Mouse (Mus musculus) stomach, embryonic 16.5 days (tissue): Measurements from ENCODE around the gene Ttc41. TPM values are rescaled to one million over a fixed set of nuclear protein-coding genes. Genes with fewer than 3 reads are reported as not detected.

Experiments used
- ATAC-seq: fragments of 200-750 bp; cut with Nextera tagmentation; 2 replicates; pipeline ENCODE4 v1.8.0; 2017; ENCODE audit warnings: moderate number of reproducible peaks, moderate TSS enrichment; ENCODE audit not compliant: insufficient read depth, low FRiP score
- H3K27ac ChIP-seq: fragments of 300-500 bp; sonication (generic); 2 replicates; pipeline ENCODE4 v1.5.1; 2014; ENCODE audit warnings: low read length
- H3K27me3 ChIP-seq: fragments of 300-500 bp; sonication (generic); 2 replicates; pipeline ENCODE4 v1.6.1; 2014; ENCODE audit warnings: low read length, control low read depth, mixed read lengths; ENCODE audit not compliant: control insufficient read depth, insufficient read depth
- H3K36me3 ChIP-seq: fragments of 300-500 bp; sonication (generic); 2 replicates; pipeline ENCODE4 v1.6.1; 2014; ENCODE audit warnings: low read length; ENCODE audit not compliant: control insufficient read depth, insufficient read depth
- H3K4me1 ChIP-seq: fragments of 300-500 bp; sonication (generic); 2 replicates; pipeline ENCODE4 v1.6.1; 2014; ENCODE audit warnings: low read length, control low read depth, mixed read lengths; ENCODE audit not compliant: control insufficient read depth, insufficient read depth
- H3K4me2 ChIP-seq: fragments of 300-500 bp; sonication (generic); 2 replicates; pipeline ENCODE4 v1.6.1; 2014; ENCODE audit warnings: low read depth, low read length, mixed read lengths
- H3K4me3 ChIP-seq: fragments of 300-500 bp; sonication (generic); replicated peaks from 2 replicates; pipeline ENCODE4 v1.5.1; 2014; ENCODE audit warnings: mild to moderate bottlenecking, low read length
- H3K9ac ChIP-seq: fragments of 300-500 bp; sonication (generic); 2 replicates; pipeline ENCODE4 v1.6.1; 2014; ENCODE audit warnings: low read length
- H3K9me3 ChIP-seq: fragments of 300-500 bp; sonication (generic); replicated peaks from 2 replicates; pipeline ENCODE4 v1.6.1; 2016; ENCODE audit warnings: low read length, control low read depth; ENCODE audit not compliant: control insufficient read depth
- WGBS: fragments of 180-500 bp; shearing (Covaris S2); extraction: QIAGEN DNeasy Blood & Tissue Kit; methylation state at CpG from one replicate; pipeline ENCODE4 v1.1.7; 2014; 5-methylcytosine and 5-hydroxymethylcytosine counted together
- polyA plus RNA-seq: library from polyadenylated mRNA; unstranded; fragments of >200 nt; fragmentation: Nextera tagmentation; extraction: Ambion mirVana; gene quantifications from 2 replicates; pipeline ENCODE4 v1.2.1, GENCODE M21; 2015

Ttc41 gene
- polyA plus RNA-seq, 1 experiment from 2014 or later = 0.79 TPM

- Histone ChIP-seq H3K9ac (peak overlapping the region; percentile 83), H3K9me3 (no peaks in the 10 kb centered on the region), H3K4me2 (peak overlapping the region; percentile 74), H3K36me3 (no peaks in the 10 kb centered on the region), H3K4me3 (peak overlapping the region; percentile 69), H3K27ac (peak overlapping the region; percentile 78), H3K27me3 (no peaks in the 10 kb centered on the region), H3K4me1 (peaks cover 13% of the 10 kb centered on the region; the same call in 1 of the 2 replicates)
- ATAC-seq = no peak
- WGBS = 53% methylated on average over 19 of the region's 19 CpGs
Measured at GRCm38 (mm10) chr10:86777614-86778319, 72.2 kb downstream of the Ttc41 start.

GRCm38 (mm10) chr10:86778398-86779116, 72.9 kb downstream of the Ttc41 start, which contains the start of gene Nt5dc3:
Gene Nt5dc3 (plus strand): TSS chr10:86779005.
- no peaks in the 10 kb centered on the region for H3K27me3 ChIP-seq
- ATAC-seq = peak; percentile 96
- H3K9me3 ChIP-seq = no peaks in the 10 kb centered on the region
- no peaks in the 10 kb centered on the region for H3K36me3 ChIP-seq
- WGBS = under 1% methylated on average over 44 of the region's 44 CpGs
- peak within 1 kb of the TSS; percentile 83 for H3K9ac ChIP-seq
- peak within 1 kb of the TSS; percentile 74 for H3K4me2 ChIP-seq
- H3K27ac ChIP-seq = peak within 1 kb of the TSS; percentile 78
- peak within 1 kb of the TSS; percentile 69 for H3K4me3 ChIP-seq
- H3K4me1 ChIP-seq = peaks cover 13% of the 10 kb centered on the region; the same call in 1 of the 2 replicates

- Histone ChIP-seq H3K27me3 (no peaks in the 10 kb centered on the region), H3K4me1 (peaks cover 13% of the 10 kb centered on the region; the same call in 1 of the 2 replicates), H3K27ac (peak overlapping the region; percentile 11; the same call in 1 of the 2 replicates), H3K4me2 (peak overlapping the region; percentile 74), H3K9me3 (no peaks in the 10 kb centered on the region), H3K36me3 (no peaks in the 10 kb centered on the region), H3K4me3 (peak overlapping the region; percentile 69), H3K9ac (peak overlapping the region; percentile 83)
- peak; percentile 4 for ATAC-seq
- WGBS = under 1% methylated on average over 58 of the region's 58 CpGs
Measured at GRCm38 (mm10) chr10:86779117-86779755, 73.6 kb downstream of the Ttc41 start.

DNA sequence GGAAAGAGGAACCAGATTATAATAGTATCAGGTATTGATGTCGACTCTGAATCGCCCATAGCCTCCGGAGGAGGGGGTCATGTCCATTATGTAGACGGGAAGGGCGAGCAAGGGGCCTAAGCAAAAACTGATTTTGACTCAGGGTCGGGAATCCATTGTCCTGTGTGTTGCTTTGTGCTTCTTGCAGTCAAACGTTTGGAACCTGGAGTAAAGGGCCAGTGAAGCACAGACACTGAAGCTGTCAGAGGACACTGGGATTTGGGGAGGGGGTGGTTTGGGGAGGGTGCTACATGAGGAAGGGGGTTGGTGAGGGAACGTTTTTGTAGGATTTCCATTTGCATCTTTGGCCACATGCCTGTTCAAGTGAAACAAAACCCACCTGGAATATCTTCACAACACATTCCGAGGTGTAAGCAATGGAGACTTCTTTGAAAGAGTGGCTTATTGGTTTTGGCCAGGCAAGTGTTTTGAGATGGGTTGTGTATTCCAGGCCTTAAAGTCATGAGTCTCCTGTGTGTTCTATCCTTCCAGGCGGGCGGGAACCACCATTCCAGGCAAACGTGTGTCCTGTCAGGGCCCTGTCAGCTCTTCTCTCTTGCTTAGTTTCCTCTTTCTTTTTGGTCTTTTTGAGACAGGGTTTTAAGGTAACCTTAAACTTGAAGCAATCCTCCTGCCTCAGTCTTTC, 74.3 kb downstream of the Ttc41 start:
- no peak for ATAC-seq
- H3K4me2 ChIP-seq = peak overlapping the region; percentile 74
- H3K27ac ChIP-seq = peak overlapping the region; percentile 11; the same call in 1 of the 2 replicates
- WGBS = 24% methylated on average over 12 of the region's 12 CpGs
- peak overlapping the region; percentile 69 for H3K4me3 ChIP-seq
- no peaks in the 10 kb centered on the region for H3K36me3 ChIP-seq
- H3K4me1 ChIP-seq = peaks cover 13% of the 10 kb centered on the region; the same call in 1 of the 2 replicates
- no peaks in the 10 kb centered on the region for H3K9me3 ChIP-seq
- no peaks in the 10 kb centered on the region for H3K27me3 ChIP-seq
- H3K9ac ChIP-seq = peak overlapping the region; percentile 83

DNA sequence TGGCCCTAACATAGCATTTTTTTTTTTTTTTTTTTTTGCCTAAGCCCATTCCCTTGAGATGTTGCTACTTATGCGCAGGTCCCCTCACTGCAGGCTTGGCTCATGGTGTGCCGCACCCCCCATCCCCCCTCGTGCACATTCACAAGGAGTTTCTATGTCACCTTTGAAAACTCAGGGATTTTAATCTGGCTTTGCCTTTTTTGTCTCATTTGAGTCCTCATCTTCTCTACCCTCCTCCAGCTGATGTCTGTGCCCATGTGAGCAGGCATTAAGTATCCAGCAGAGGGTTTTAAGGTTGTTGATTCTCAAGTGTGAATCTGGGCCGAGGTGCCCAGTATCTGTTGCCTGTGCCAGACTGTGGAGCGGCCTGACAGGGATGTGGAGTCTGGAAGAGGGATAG, 76.0 kb downstream of the Ttc41 start:
- no peaks in the 10 kb centered on the region for H3K36me3 ChIP-seq
- H3K27me3 ChIP-seq = no peaks in the 10 kb centered on the region
- 53% methylated on average over 5 of the region's 5 CpGs for WGBS
- no peak overlapping the region for H3K4me2 ChIP-seq
- no peak for ATAC-seq
- no peaks in the 10 kb centered on the region for H3K9me3 ChIP-seq
- H3K4me3 ChIP-seq = no peak overlapping the region
- H3K27ac ChIP-seq = peak overlapping the region; percentile 64
- H3K9ac ChIP-seq = peak overlapping the region; percentile 56; the same call in 1 of the 2 replicates
- peaks cover 13% of the 10 kb centered on the region; the same call in 1 of the 2 replicates for H3K4me1 ChIP-seq

GRCm38 (mm10) chr10:86782656-86783055, 77.0 kb downstream of the Ttc41 start:
- Histone ChIP-seq H3K9ac (no peak overlapping the region), H3K9me3 (no peaks in the 10 kb centered on the region), H3K36me3 (no peaks in the 10 kb centered on the region), H3K4me1 (peaks cover 13% of the 10 kb centered on the region; the same call in 1 of the 2 replicates), H3K27ac (peak overlapping the region; percentile 73), H3K27me3 (no peaks in the 10 kb centered on the region), H3K4me3 (no peak overlapping the region), H3K4me2 (no peak overlapping the region)
- 60% methylated on average over 5 of the region's 5 CpGs for WGBS
- ATAC-seq = no peak

GRCm38 (mm10) chr10:86783561-86783960, 78.0 kb downstream of the Ttc41 start:
- WGBS = 62% methylated on average over 5 of the region's 5 CpGs
- no peak overlapping the region for H3K4me2 ChIP-seq
- ATAC-seq = no peak
- no peak overlapping the region for H3K4me3 ChIP-seq
- no peaks in the 10 kb centered on the region for H3K27me3 ChIP-seq
- no peaks in the 10 kb centered on the region for H3K9me3 ChIP-seq
- no peak overlapping the region for H3K27ac ChIP-seq
- peaks cover 13% of the 10 kb centered on the region; the same call in 1 of the 2 replicates for H3K4me1 ChIP-seq
- no peaks in the 10 kb centered on the region for H3K36me3 ChIP-seq
- H3K9ac ChIP-seq = no peak overlapping the region

DNA sequence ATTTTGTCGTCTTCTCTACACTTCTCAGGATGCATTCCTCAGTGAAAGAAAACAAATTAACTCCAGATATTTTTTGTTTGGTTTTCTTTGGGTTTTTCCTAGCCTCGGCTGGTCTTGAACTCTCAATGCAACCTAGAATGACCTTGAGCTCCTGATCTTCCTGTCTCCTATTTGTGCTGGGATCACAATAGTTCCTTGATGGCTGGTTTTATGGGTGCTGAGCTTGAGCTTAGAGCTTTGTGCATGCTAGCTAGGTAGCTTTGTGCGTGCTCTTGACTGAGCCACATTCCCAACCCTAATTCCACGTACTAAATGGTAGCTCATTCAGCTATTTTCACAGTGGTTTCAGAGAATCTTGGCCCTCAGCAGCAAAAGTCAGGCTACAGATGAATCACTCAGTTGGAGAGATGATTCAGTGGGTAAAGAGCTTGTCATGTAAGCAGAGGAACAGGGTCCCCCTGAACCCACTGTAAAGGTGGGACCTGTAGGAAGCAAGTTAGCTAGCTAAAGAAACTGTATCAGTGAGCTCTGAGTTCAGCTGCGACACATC, 78.6 kb downstream of the Ttc41 start:
- Histone ChIP-seq H3K36me3 (no peaks in the 10 kb centered on the region), H3K4me1 (peaks cover 13% of the 10 kb centered on the region; the same call in 1 of the 2 replicates), H3K4me2 (no peak overlapping the region), H3K27me3 (no peaks in the 10 kb centered on the region), H3K4me3 (no peak overlapping the region), H3K9ac (no peak overlapping the region), H3K27ac (no peak overlapping the region), H3K9me3 (no peaks in the 10 kb centered on the region)
- ATAC-seq = no peak
- WGBS = 80% methylated on average over 5 of the region's 5 CpGs
